Mouse (Mus musculus): Measurements from ENCODE around the gene Fkbp2.

The Fkbp2 gene

GRCm38 (mm10) chr19:6940396-6941351 lies 39.6 kb downstream of the Fkbp2 start:
- no peak for DNase-seq (ENCODE audit: low spot score in 2 of 2)

DNA sequence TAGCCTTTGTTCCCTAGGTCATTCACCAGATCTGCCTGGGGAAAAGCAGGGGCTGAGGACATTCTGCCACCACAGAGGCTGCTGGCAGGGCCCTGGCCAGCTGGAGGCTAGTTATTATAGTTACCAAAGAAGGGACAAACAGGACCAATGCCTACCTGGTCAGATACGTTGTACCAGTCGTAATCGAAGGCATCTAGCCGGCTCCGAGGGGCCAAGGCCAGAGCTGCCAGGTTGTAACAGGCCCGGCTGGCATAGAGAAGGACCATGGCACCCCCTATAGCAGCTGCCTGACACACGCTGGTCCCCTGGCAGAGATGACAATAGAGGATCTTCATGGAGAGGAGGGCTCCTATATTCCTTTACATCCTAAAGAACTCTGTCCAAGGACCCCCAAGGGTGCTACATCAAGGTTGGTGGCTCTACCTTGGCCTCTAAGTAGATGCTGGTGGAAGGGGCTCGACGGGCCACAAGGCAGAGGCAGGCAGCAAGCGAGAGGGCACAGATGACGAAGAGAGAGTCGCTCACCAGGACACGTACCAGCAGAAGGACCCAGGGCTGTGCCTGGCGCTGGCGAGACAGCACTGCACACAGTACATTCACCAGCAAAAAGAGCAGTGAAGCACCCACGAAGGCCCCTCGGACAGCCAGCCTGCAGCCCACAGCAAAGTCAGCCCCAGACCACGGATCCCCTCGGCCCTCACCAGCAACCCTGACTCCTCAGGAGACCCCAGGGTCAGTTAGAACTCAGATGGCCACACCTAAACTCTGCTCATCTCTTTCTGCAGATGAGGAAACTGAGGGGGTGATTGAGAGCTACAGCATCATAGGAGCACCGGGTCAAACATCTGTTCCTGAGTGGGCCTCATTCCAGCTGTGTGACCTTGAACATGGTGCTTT lies 40.9 kb downstream of the Fkbp2 start:
- DNase-seq (ENCODE audit: low spot score in 2 of 2): no peak

DNA sequence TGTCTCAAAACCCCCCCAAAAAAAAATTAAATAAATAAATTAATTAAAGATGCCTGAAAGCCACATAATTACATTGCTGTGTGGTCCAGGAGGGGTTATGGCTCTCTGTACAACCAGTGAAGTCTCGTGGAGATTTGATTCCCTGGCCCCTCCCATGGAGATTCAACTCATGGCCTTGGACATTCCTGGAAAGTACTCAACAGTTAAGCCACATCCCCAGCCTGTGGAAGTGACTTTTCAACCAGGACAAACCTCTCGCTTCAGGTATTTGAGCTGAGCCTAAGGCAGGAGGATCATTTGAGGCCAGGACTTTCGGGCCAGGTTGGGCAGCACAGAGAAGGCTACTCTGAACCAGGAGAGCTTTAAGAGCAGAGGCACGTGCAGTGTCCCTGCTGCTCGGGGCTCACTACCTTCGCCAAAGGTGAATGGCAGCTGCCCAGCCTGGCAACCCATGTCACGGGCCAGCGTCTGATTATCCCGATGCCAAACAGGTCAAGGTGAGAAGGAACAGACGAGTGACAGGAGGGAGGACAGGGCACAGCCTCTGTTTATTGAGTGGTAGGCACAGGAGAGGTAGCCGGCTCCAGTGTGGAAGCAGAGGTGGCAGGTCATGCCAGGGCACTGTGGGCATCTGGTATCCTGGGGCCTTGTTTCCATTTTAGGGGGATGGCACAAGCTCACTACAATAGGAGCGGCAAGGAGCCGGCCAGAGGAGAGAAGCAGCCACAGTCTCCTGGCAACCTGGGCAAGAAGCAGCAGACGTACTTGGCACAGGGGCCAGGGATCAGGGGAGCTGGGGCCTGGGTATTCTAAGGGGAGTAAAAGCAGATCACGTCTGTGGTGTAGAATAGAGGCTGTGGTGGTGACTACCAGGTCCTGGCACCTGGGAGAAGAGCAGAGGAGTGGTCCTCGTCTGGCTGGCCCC lies 42.5 kb downstream of the Fkbp2 start:
- no peak for DNase-seq (ENCODE audit: low spot score in 2 of 2)

DNA sequence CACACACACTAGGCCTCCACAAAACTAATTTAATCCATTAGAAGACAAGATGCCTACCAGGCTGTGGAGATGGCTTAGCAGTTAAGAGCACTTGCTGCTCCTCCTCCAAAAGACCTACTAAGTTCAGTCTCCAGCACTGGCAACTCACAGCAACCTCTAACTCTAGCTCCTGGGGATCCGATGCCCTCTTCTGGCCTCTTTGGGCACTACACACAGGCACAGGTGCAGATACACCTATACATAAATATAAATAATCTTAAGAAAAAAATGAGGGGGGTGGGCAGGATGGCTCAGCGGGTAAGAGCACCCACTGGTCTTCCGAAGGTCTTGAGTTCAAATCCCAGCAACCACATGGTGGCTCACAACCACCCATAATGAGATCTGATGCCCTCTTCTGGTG lies 44.0 kb downstream of the Fkbp2 start:
- DNase-seq (ENCODE audit: low spot score in 2 of 2): no peak

GRCm38 (mm10) chr19:6934195-6934977 lies 45.9 kb downstream of the Fkbp2 start, which contains the start of gene Kcnk4:
Kcnk4 (minus strand) TSS chr19:6934515.
- DNase-seq (ENCODE audit: low spot score in 2 of 2): no peak

DNA sequence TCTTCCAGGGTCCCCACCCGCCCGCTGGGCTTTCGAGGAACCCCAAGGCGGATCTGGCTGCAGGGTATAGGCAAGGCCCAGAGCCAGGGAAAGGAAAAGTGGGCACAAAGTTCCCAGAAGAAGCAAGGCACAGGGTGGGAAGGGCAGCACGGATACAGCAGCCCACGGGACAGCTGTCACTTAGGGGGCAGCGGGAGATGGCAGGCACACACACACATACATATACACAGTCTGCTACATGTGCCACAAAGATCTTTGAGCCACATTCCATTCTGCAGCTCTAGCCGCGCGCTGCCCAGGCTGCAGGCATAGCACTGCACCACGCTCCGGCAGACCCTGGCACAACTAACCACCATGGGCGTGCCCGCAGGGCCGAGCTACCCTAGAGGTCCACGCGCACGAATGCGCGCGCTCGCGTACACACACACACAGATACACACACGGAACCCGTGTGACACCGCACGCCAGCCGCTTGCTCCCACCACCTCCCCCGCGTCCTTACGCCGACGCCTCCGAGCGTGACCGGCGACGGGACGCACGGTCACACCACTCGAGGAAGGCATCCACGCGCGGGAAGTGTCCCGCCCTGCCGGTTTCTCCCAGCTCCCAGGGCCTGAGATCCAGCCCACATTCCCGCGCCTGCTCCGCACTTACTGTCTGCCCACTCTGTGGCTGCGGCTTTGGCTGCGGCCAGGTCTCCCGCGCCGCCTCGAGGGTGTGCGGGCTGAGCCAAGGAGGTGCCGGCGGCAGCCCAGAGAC lies 46.7 kb downstream of the Fkbp2 start:
- no peak for DNase-seq (ENCODE audit: low spot score in 2 of 2)

DNA sequence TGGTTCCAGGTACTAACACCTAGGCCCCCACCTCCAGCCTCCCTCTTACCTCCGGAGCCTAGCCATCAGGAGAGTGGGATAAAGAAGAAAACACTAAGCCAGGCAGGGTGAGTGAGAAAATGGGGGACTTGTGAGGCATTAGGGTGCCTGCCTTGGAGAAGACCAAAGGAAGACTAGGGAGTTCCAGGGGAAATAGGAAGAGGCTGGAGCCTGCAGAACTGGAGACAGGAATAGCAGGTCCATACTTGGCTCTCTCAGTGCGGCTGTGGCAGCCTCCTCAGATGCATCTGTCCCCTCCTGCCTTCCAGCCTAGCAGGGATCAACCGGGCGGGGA lies 47.2 kb downstream of the Fkbp2 start:
- no peak for DNase-seq (ENCODE audit: low spot score in 2 of 2)

GRCm38 (mm10) chr19:6932018-6932417 lies 48.3 kb downstream of the Fkbp2 start:
- no peak for DNase-seq (ENCODE audit: low spot score in 2 of 2)

GRCm38 (mm10) chr19:6931002-6931401 lies 49.3 kb downstream of the Fkbp2 start:
- DNase-seq (ENCODE audit: low spot score in 2 of 2): no peak

DNA sequence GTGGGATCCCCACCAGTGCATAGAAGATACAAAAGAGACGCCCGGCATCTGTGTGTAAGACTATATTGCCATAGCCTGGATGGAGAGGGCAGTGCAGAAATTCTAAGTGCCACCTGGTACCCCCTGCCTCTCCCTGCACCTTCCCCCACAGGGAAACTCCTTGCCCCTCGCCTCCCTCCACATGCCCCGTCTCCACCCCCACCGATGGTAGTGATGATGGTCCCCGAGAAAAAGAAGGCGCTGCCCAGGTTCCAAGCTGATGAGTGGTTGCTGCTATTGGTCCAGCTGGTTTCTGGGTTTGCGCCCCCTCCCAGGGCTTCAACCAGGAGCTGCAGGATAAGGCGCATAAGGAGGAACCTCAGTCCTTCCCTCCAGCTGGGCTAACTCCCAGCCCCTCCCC lies 52.2 kb downstream of the Fkbp2 start:
- no peak for DNase-seq (ENCODE audit: low spot score in 2 of 2)
